Mouse (Mus musculus) erythroblast, embryonic 14.5 days (primary cell): ENCODE measurements around the gene Med1. TPM values are rescaled to one million over a fixed set of nuclear protein-coding genes. Genes with fewer than 3 reads are reported as not detected.
A peak's percentile ranks its signal among the peaks of the same experiment; 100 is the strongest.

Experiments used
- H3K27me3 ChIP-seq: 2 replicates; pipeline ENCODE4 v1.6.1; 2012; ENCODE audit warnings: inconsistent platforms; ENCODE audit not compliant: control insufficient read depth
- H3K36me3 ChIP-seq: 2 replicates; pipeline ENCODE4 v1.6.1; 2012; ENCODE audit warnings: mild to moderate bottlenecking, inconsistent platforms; ENCODE audit not compliant: control insufficient read depth
- H3K4me1 ChIP-seq: 2 replicates; pipeline ENCODE4 v1.6.1; 2012; ENCODE audit warnings: inconsistent platforms; ENCODE audit not compliant: control insufficient read depth
- H3K4me3 ChIP-seq: replicated peaks from 2 replicates; pipeline ENCODE3; 2012; ENCODE audit warnings: moderate library complexity, mild to moderate bottlenecking, inconsistent platforms
- H3K9me3 ChIP-seq: 2 replicates; pipeline ENCODE4 v1.6.1; 2012; ENCODE audit warnings: low read length, inconsistent platforms, mixed read lengths; ENCODE audit not compliant: control insufficient read depth
- GATA1 ChIP-seq: IDR thresholded peaks from 2 replicates; pipeline ENCODE4 v1.6.1; 2012; ENCODE audit warnings: low read length, inconsistent platforms, mixed read lengths
- TAL1 ChIP-seq: IDR thresholded peaks from 3 replicates; pipeline ENCODE4 v1.6.1; 2012; ENCODE audit warnings: low read length, inconsistent platforms, mixed read lengths
- polyA plus RNA-seq: library from polyadenylated mRNA; stranded (reverse); fragments of >175 nt; gene quantifications from 2 replicates; pipeline ENCODE4 v1.2.3, GENCODE M21; 2012

Med1 gene
- polyA plus RNA-seq, 1 experiment = 1.0 TPM

DNA sequence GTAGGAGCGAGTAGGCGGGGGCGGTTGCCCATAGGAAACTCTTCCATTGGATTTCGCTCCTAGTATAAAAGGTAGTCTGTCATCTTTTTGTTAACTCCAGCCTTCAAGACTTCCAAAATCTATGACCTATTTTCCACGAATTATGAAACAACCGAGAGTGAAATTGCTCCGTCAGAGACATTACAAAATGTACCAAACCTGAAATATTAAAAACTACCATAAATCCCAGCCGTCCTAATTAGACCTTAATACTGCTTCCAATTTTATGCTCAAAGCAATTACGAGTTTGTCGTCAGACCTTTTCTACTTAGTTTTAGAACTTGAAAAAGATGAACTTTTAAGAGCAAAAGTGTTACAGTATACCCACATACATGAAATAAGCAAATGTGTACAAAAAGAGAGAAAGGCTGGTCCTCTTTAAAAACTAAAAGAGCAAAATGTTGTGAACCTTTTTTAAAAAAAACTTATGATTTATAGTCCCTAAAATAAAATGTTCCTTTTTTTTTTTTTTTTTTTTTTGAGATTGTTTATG, 42.4 kb downstream of the Med1 start:
- Histone ChIP-seq H3K4me1 (peaks cover 29% of the 10 kb centered on the region), H3K4me3 (peak overlapping the region; percentile 73), H3K27me3 (no peaks in the 10 kb centered on the region), H3K36me3 (peaks cover 21% of the 10 kb centered on the region), H3K9me3 (no peaks in the 10 kb centered on the region)
- TF ChIP-seq GATA1 (no peak), TAL1 (no peak)

DNA sequence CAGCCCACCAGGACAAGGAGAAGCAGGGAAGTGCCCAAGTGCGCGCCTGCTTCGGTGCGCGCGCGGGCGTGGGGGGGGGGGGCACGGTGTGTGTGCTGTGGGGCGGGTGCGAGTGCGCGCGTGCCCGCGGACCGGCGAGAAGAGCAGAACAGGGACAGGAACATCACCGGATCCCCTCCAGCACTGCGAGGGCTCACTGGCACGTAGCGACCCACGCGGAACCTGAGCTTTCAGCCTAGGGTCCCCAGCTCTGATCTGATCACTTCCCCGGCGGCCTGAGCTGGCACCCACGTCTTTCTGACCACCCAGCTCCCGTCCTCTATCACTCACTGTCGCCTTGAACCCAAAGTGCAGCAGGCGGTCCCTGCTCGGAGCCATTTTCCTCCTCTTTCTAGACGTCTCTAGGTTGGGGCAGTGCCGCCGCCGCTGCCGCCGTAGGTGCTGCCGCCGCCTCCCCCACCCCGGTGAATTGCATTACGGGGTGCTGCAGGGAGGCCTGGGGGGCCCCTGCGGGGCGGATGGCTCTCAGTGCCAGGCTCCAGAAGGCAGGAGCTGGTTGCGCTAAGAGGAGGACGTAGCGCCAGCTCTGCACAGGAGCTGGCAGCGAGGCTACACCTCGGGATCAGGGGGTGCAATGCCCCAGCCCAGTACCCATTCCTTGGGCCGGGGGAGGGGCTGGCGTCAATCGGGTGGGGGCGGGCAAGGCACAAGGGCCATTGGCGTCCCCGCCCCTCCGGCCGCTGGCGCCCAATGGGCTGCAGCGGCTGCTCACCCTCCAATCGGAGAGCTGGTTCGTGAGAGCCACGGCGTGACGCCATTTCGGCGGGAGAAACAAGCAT, 43.1 kb downstream of the Med1 start, which contains the start of gene Fbxl20:
Gene Fbxl20, minus strand, starts transcription at position 618 of the 839 bp plus-strand sequence.
- peak within 1 kb of the TSS; percentile 73 for H3K4me3 ChIP-seq
- peaks cover 31% of the 10 kb centered on the region for H3K4me1 ChIP-seq
- no peak for TF ChIP-seq TAL1
- TF ChIP-seq GATA1 = no peak
- H3K9me3 ChIP-seq = no peaks in the 10 kb centered on the region
- H3K27me3 ChIP-seq = no peaks in the 10 kb centered on the region
- peaks cover 14% of the 10 kb centered on the region for H3K36me3 ChIP-seq

DNA sequence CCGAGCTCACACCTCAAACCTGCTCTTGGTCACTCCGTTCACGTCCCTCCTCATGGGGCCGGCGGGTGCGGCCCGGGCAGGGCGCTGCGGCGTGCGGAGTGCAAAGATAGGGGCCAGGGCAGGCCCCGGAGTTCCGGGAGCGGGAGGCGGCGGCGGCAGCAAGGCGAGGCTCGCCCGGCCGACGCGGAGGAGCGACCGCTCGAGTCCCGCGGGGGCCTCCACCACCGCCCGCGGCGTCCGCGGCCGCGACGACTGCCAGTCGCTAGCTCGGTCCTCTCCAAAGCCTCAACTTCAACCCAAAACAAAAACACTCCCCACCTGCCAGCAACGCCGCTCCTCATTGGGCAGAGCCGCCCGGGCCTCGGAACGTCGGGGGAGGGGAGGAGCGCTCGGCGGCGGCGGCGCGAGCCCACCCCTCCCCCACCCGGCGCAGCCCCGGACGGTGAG, 43.8 kb downstream of the Med1 start:
- Histone ChIP-seq H3K36me3 (peaks cover 11% of the 10 kb centered on the region), H3K4me1 (peaks cover 31% of the 10 kb centered on the region), H3K9me3 (no peaks in the 10 kb centered on the region), H3K27me3 (no peaks in the 10 kb centered on the region), H3K4me3 (peak overlapping the region; percentile 73)
- TF ChIP-seq TAL1 = no peak
- no peak for TF ChIP-seq GATA1

DNA sequence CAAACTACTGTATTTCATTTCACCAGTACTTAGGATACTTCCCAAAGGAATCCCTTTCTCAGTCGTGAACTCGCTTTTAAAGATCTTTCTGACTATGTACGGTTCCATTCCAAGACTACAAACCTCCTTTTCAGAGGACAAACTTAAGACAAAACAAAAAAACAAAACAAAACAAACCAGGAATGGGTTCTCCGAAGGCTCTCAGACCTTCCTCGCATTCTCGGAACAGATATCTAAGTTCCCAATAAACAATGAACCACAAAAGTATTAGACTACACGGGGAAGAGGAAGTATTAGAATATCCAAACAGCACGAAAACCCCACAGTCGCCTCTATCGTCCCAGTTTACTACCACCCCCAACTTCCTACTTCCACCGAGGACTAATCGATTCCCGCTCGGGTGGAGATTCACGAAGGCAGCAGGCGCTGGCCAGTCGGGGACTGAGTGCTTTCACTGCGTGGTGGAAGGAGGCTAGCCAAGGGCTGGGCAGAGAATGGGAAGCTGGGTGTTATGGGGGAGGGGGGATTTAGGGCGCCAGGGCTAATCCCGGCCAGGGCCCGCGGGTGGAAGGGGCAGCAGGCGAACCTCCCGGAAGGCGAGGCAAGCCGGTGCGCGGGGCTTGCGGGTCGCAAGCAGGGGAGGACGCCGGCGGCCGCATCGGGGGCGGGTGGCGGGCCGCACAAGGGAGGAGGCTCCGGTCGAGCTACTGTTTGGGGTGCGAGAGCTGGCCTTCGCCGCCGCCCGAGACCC, 44.4 kb downstream of the Med1 start:
- Histone ChIP-seq H3K9me3 (no peaks in the 10 kb centered on the region), H3K36me3 (peaks cover 8% of the 10 kb centered on the region), H3K4me3 (peak overlapping the region; percentile 73), H3K4me1 (peaks cover 31% of the 10 kb centered on the region), H3K27me3 (no peaks in the 10 kb centered on the region)
- TF ChIP-seq TAL1 (no peak), GATA1 (no peak)

DNA sequence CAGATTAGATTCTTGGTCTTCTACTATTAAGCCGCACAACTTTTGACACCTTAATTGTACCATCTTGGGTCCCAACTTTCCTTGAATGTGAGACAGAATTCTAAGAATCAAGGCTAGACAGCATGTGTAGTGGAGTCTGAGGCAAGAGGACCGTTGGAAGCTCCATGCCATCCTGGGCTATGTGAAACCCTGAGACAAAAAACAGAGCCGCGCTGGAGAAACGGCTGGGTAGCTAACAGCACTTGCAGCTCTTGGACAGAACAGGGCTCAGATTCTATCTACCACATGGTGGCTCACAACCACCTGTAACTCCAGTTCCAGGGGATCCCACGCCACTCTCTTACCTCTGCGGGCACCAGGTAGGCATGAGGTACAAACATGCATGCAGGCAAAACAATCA, 47.2 kb downstream of the Med1 start:
- Histone ChIP-seq H3K4me1 (peaks cover 31% of the 10 kb centered on the region), H3K4me3 (no peak overlapping the region), H3K36me3 (peaks cover 6% of the 10 kb centered on the region), H3K27me3 (no peaks in the 10 kb centered on the region), H3K9me3 (no peaks in the 10 kb centered on the region)
- no peak for TF ChIP-seq GATA1
- TF ChIP-seq TAL1 = no peak

DNA sequence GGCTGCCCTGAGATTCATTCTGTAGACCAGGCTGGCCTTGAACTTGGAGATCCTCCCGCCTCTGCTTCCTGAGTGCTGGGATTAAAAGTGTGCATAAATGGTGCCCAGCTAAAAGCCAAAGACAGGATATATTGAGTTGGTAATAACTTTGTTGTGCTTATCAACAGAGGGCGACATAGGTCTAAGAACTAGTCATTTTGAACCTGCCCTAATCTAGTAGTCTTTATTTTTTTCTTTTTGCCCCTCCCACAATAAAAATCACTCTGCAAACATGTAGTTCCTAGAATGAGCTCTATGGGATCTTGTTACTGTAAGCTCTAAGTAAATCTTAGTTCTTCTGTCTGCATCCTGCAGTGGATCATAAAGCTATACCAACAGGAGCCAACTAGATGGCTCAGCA, 50.5 kb downstream of the Med1 start:
- TF ChIP-seq GATA1 = no peak
- TF ChIP-seq TAL1 = no peak
- Histone ChIP-seq H3K36me3 (peaks cover 6% of the 10 kb centered on the region), H3K9me3 (no peaks in the 10 kb centered on the region), H3K4me1 (peaks cover 11% of the 10 kb centered on the region), H3K4me3 (no peak overlapping the region), H3K27me3 (no peaks in the 10 kb centered on the region)

DNA sequence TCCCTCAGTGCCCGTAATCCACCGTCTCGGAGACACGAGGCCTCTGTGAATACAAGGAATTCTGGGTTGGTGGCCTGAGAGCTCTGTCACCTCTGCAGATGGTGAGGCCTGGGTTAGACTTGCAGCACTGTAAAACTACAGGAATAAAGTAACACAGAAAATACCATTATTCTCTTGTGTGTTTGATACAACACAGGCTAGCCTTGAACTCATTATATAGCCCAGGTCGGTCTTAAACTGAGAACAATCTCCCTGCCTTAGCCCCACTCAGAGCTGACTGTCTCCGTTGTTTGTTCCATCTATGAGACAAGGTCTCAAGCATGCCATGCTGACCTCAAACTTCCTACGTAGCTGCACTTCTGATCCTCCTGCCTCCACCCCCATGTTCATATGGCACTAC, 54.2 kb downstream of the Med1 start:
- H3K36me3 ChIP-seq = peaks cover 7% of the 10 kb centered on the region
- peaks cover 4% of the 10 kb centered on the region; the same call in 1 of the 2 replicates for H3K4me1 ChIP-seq
- TF ChIP-seq GATA1 = no peak
- TF ChIP-seq TAL1 = no peak
- no peaks in the 10 kb centered on the region for H3K9me3 ChIP-seq
- H3K27me3 ChIP-seq = no peaks in the 10 kb centered on the region
- H3K4me3 ChIP-seq = no peak overlapping the region

DNA sequence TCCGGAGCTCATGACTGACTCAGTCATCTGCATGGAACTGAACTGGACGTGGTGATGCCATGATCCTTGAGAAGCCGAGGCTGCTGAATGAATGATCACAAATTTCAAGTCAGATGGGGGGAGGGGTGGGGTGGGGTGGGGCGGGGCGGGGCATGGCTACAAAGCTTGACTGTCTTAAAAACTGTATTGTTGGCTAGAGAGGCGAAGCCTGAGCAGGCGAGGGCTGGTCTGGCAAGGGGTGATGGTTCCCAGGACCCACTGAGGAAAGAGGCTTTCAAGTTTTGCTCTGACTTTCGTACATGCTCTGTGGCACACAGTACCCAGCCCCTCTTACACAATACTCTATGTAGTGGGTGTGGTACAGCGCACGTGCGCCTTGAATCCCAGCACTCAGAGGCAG, 55.3 kb downstream of the Med1 start:
- H3K4me1 ChIP-seq = peaks cover 4% of the 10 kb centered on the region; the same call in 1 of the 2 replicates
- peaks cover 4% of the 10 kb centered on the region for H3K36me3 ChIP-seq
- H3K4me3 ChIP-seq = no peak overlapping the region
- H3K9me3 ChIP-seq = no peaks in the 10 kb centered on the region
- no peaks in the 10 kb centered on the region for H3K27me3 ChIP-seq
- no peak for TF ChIP-seq TAL1

DNA sequence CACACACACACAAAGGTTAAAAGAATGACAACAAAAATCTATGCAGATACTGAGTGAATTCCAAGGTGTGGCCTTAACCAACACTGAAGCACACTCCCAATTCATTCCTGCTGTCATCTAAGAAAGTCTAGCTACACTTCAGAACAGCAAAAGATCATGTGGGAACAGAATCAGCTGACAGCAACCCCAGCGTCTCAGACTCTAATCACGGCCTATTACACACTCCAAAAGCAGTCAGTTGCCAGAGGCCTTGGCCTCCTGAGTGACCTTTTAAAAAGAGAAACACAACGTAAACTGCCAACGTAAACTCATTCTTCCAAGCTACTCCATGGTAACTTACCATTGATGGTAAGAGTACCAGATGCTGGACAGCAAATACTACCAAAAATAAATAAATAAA, 58.1 kb downstream of the Med1 start:
- Histone ChIP-seq H3K4me1 (peaks cover 4% of the 10 kb centered on the region; the same call in 1 of the 2 replicates), H3K9me3 (no peaks in the 10 kb centered on the region), H3K27me3 (no peaks in the 10 kb centered on the region), H3K36me3 (peaks cover 4% of the 10 kb centered on the region), H3K4me3 (no peak overlapping the region)
- TF ChIP-seq TAL1 (no peak), GATA1 (no peak)
